Mouse (Mus musculus): ENCODE results near the gene Pgs1.

DNA sequence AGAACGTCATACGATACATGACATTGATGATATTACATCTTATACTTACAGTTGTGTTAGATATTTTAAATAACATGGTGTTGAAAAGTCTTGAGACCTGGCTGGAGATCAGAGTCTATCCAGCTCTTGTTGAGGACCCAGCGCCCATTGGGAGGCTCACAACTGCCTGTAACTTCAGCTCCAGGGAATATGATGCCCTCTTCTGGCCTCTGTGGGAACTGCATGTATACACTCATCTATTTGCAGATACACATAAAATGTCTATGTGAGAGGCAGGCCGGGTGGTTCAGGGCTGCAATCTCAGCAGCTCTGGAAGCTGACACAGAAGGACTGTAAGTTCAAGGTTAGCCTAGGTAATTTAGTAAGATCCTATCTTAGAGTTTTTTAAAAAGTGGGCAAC is 32.2 kb downstream of the Pgs1 start:
- TF ChIP-seq TAL1 (IDR thresholded peaks at IDR 0.05; ENCODE audit: low read length), result no peak
- no peak for TF ChIP-seq GATA1 (IDR thresholded peaks at IDR 0.05; ENCODE audit: low read length)

Measured in erythroblast, embryonic 14.5 days (primary cell).